Mouse (Mus musculus) c-Kit-positive CD71-negative TER-119-negative erythroid progenitor cells, embryonic 14.5 days (primary cell): ENCODE data around the gene Slc24a3.

Source experiments
- DNase-seq: peaks from one replicate; pipeline ENCODE4 v3.0.0-alpha.2; 2013; ENCODE audit warnings: low read depth

The Slc24a3 gene

DNA sequence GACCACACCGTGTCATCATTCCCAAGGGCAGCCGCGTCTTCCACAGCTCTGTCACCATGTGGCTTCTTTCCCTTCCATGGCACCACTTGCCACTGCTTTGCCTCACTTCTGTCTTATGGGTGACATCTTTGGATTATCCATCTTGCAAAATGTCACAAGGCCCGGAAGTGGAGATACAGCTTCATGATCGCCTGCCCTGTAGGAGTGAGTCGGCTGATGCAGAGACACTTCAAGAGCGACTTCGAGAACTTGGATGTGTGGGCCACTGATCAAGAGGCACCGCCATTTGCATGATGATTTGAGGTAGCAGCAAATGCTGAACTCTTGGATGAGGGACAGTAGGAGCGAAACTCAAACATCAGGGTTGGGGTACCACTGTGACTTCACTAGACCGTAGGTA is 46.0 kb downstream of the Slc24a3 start:
- DNase-seq: no peak

- no peak for DNase-seq
Measured at GRCm38 (mm10) chr2:145214086-145214831, 46.7 kb downstream of the Slc24a3 start.

DNA sequence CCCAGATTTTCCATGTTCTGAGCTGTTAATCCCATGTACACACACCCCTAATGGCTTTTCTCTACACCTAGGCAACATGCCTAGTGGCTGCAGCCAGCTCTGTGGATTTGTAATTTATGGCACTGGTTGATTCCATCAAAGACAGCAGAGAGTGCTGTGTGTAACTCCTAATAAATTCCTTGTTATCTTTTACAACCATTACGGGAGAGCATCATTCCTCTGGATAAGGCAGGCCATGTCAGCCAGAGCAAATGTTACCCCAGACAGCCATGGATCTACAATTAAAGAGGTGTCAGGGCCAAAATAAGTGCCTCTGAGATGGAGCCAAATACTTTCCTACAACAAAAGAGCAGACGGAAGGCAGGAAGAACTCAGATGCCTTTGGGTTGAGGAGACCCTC is 49.0 kb downstream of the Slc24a3 start:
- DNase-seq: no peak

GRCm38 (mm10) chr2:145217422-145217821 is 49.9 kb downstream of the Slc24a3 start:
- DNase-seq: no peak

GRCm38 (mm10) chr2:145219246-145219645 is 51.7 kb downstream of the Slc24a3 start:
- no peak for DNase-seq

DNA sequence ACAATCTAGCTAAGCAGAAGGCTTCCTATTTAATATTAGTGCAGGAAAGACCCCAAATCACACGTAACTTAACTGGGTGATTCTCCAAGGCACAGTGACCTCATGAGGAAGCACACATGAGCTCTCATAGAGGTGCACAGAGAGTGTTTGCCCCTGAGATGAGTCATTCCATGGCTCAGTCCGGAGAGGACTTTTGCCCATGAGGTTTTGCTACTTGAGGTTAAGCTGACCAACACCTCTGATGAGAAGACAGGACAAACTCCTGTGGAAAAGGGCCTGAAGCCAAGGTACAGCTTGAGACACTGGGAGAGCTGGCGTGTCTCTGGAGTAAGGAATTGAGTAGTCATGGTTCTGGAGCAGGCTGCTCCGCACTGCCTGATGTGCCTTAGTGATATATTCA is 56.1 kb downstream of the Slc24a3 start:
- DNase-seq: no peak

GRCm38 (mm10) chr2:145225640-145226039 is 58.1 kb downstream of the Slc24a3 start:
- no peak for DNase-seq

GRCm38 (mm10) chr2:145226100-145226499 is 58.5 kb downstream of the Slc24a3 start:
- DNase-seq: peak; percentile 30

- DNase-seq: no peak
Measured at GRCm38 (mm10) chr2:145227351-145227750, 59.8 kb downstream of the Slc24a3 start.

DNA sequence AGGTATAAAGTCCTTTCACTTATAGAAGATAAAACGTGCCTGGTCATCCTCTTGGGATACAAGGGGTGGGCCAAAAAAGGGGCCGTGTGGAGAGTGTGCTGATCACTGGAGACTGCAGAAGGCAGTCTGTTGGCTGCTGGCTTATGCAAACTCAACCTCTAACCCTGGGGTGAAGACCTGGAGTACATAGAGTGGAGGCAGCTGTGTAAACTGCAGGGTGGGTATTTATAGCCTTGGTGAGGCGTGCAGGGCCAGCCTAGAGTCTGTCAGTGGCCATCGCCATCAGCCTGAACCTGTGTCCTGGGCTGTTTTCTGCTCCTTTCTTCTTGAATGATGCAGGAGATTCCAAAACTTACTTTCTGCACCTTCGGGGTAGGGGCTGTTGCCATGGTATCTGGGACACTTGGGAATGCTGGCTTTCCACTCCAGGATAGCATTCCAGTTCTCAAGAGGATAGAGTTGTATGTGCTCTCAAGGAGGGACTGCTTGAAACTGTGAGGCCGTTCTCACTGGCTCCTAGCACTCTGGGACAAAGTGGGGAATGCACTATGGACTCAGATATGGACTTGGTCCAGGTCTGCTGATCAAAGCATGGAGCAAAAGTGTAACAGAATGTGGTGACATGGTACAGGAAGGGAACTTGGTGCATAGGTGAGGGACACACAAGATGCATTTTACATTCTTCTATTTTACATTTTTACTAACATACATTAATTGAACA is 65.4 kb downstream of the Slc24a3 start:
- no peak for DNase-seq

- peak; percentile 25 for DNase-seq
Measured at GRCm38 (mm10) chr2:145233547-145234398, 66.2 kb downstream of the Slc24a3 start.

GRCm38 (mm10) chr2:145246384-145246783 is 78.8 kb downstream of the Slc24a3 start:
- DNase-seq: no peak

DNA sequence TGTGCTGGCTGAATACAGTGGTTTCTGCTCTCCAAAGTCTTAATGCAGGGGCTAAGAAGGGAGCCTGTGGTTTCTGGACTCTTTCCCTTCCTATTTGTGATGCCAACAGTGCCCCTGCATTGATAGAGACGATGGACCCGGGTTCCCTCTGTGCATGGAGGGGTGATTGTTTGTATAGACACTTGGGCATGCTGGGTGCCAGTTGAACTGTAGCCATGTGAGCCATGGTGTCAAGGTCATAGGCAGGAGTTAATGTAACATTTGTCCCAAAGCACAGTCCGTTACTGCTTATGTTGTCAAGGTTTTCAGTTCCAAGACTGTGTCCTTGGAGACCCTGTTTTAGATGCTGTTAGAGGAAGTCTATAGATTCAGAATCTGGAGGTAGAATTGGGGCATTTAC is 80.6 kb downstream of the Slc24a3 start:
- no peak for DNase-seq

DNA sequence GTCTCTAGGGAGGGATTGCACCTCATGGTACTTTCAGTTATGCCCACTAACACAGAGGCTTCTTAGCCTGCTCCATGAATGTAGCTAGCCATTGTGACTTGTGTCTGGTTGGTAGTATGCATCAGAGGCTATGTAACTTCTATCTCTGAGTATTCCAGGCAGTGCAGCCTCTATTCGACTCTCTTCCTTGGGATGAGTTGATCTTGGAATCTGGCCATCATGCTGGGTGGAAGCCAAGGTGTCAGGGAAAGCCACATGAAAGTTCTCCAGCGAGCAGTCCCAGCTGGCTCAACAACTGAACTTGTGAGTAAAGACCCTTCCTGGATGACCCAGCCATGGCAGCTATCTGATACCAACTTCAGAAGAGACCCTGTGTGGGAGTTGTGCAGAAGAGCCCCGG is 89.8 kb downstream of the Slc24a3 start:
- no peak for DNase-seq

GRCm38 (mm10) chr2:145257855-145258254 is 90.3 kb downstream of the Slc24a3 start:
- DNase-seq: no peak

- DNase-seq: no peak
Measured at GRCm38 (mm10) chr2:145260574-145260973, 93.0 kb downstream of the Slc24a3 start.

DNA sequence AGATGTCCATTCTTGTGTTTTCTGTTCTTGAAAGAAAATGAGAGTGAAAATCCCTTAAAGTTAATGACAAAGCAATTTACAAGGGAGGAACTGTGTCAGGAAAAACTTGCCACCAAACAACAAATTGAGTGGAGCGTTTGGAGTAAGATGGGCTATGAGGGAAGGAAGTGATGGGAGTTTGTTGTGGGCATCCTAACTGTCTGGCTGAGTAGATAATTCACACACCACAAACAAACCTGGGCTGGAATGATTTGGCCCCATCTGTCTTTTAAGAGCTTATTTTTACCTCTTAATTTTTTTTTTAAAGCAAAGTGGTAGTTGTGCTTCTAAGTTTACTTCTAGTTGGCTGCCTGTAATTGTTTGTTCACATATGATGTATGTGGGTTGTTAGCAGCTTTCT is 94.6 kb downstream of the Slc24a3 start:
- no peak for DNase-seq

DNA sequence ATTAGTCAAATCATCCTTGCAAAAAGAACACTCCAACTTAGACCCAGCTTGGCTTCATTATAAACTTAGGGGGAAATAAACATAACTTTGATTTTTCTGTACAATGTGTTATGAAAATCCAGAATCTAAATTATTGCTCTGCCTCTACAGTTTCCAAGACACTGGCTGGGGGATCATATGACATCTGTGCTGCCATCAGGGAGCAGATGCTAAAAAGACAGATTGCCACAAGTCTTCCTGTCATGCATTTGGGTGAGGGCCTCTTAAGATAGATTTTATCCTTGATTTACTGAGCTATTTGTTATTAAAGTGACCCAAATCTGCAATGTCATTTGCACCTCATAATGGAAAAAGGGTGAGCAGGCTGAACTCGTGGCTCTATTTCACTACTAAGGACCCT is 99.2 kb downstream of the Slc24a3 start:
- no peak for DNase-seq

GRCm38 (mm10) chr2:145268971-145269370 is 101.4 kb downstream of the Slc24a3 start:
- DNase-seq: no peak

- DNase-seq: no peak
Measured at GRCm38 (mm10) chr2:145269410-145269809, 101.9 kb downstream of the Slc24a3 start.

GRCm38 (mm10) chr2:145274016-145274677 is 106.6 kb downstream of the Slc24a3 start:
- DNase-seq: no peak

GRCm38 (mm10) chr2:145279336-145279735 is 111.8 kb downstream of the Slc24a3 start:
- DNase-seq: no peak
